Mouse (Mus musculus): ENCODE results near the gene Ppp1r12b. TPM values are rescaled to one million over a fixed set of nuclear protein-coding genes. Genes with fewer than 3 reads are reported as not detected.

Ppp1r12b gene
- polyA plus RNA-seq, 1 experiment from 2014 or later = 8.9 TPM

DNA sequence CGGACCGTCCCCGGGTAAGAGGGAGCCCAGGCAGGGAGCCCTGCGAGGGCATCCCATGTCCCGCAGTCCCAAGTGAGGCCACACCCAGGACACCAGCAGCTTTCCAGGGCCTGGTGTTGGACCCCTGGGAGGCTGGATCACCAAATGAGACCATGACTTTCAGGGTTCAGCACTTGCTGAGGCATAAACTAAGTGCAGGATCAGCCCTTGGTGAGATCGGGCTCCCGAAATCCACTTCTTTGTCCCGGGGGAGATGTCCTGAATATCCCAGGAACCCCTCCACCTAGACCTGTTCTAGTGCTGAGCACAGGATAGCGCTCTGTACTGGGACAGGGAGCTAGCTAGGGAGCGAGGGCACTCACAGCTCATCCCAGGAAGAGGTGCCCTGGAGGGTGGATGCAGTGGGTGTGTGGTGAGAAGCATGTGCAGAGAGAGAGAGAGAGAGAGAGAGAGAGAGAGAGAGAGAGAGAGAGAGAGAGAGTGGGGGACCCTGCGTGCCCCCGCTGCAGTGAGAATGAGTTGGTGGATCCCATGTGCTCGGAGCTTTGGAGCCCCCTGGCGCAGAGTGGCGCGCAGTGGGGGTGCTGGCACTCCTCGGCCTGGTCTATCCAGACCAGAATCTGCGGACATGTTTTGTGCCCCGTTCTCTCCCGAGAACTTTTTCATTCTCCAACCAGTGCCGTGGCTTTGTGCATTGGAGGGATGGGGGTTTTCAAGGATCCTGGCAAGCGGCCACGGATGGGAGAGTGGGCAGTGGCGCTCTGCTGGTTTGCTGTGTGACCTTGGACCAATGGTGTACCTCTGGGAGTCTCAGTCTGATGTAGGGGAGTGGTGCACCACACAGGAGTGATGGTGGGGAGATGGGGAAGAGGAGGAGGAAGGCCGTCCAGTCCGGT is 246.1 kb downstream of the Ppp1r12b start:
- no peaks in the 10 kb centered on the region for H3K9me3 ChIP-seq
- WGBS = 23% methylated on average over 26 of the region's 26 CpGs
- no peak for ATAC-seq (ENCODE audit: insufficient number of reproducible peaks, low FRiP score, low TSS enrichment, low read depth)
- H3K4me1 ChIP-seq = peaks cover 21% of the 10 kb centered on the region
- H3K27ac ChIP-seq = no peak overlapping the region
- H3K4me3 ChIP-seq = peak overlapping the region; percentile 46
- no peaks in the 10 kb centered on the region for H3K36me3 ChIP-seq
- peak overlapping the region; percentile 92 for H3K4me2 ChIP-seq
- peak overlapping the region; percentile 15; the same call in 1 of the 2 replicates for H3K9ac ChIP-seq
- H3K27me3 ChIP-seq = peaks cover 83% of the 10 kb centered on the region

DNA sequence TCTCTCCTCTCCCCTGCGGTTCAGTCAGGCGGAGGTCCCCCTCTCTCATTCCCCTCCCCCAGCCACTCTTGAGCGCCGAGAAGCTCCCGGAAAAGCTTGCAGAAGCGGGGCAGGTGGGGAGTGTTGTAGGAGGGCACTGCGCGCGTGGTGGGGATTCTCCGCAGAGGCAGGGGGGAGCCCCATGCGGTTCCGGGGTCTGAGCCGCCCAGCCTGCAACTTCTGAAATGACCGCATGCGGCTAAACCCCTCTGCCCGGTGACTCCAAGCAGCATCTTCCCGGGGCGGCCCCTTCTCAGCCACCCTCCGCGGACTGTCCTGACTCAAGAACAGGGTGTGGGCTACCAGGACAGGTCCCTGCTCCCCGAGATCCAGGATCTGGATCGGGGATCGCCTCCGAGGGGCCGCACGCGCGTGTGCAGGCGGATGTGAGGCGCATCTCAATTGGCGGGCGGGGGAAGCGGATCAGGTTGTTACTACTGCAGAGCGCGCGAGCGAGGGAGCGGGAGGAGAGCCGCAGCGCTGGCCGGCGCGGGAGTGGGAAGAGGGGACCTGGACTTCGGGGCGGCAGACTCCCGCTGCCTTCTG is 246.8 kb downstream of the Ppp1r12b start:
- Histone ChIP-seq H3K9ac (peak overlapping the region; percentile 15; the same call in 1 of the 2 replicates), H3K36me3 (no peaks in the 10 kb centered on the region), H3K9me3 (no peaks in the 10 kb centered on the region), H3K4me2 (peak overlapping the region; percentile 92), H3K4me1 (peaks cover 21% of the 10 kb centered on the region), H3K27me3 (peaks cover 86% of the 10 kb centered on the region), H3K4me3 (peak overlapping the region; percentile 46), H3K27ac (no peak overlapping the region)
- no peak for ATAC-seq (ENCODE audit: insufficient number of reproducible peaks, low FRiP score, low TSS enrichment, low read depth)
- WGBS = under 1% methylated on average over 46 of the region's 46 CpGs

DNA sequence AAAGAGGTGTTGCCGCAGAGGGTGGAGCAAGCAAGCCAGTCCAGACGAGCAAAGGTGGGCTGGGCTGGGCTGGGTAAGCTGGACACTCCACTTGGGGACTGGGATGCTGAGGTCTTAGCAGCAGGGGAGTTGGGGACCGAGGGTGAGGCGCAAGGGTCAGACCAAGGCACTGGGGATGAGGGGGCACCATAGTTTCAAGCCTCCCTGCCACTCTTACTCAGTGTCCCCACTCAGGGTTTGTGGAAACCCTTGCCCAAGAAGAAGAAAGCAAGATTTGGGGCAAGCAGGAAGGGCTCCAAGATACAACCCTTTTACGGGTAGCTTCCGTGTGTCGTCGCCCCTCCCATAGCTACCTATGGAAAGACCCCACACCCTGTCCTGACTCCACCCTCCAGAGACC is 247.5 kb downstream of the Ppp1r12b start:
- peaks cover 21% of the 10 kb centered on the region for H3K4me1 ChIP-seq
- H3K9ac ChIP-seq = no peak overlapping the region
- H3K27ac ChIP-seq = no peak overlapping the region
- peaks cover 80% of the 10 kb centered on the region for H3K27me3 ChIP-seq
- ATAC-seq (ENCODE audit: insufficient number of reproducible peaks, low FRiP score, low TSS enrichment, low read depth) = no peak
- no peaks in the 10 kb centered on the region for H3K9me3 ChIP-seq
- 10% methylated on average over 8 of the region's 8 CpGs for WGBS
- H3K36me3 ChIP-seq = no peaks in the 10 kb centered on the region
- peak overlapping the region; percentile 92 for H3K4me2 ChIP-seq
- peak overlapping the region; percentile 46 for H3K4me3 ChIP-seq

DNA sequence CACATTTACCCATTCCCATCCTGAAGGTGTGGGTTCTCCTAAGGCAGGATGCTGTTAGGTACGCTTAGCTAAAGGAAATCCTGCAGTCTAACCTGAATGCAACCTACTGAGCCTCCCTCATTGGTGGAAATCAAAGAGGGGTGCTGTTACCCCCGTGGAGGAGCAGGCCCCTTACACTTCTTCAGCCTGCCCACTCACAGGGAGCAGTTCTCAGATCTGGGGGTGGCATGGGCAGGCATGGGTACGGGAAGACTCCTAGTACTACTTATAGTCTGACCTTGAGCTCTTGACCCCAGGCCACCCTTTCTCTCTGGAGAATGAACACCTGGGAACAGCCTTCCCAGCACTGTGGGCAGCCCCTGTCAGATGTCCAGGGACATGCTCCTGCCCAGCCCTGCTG is 248.2 kb downstream of the Ppp1r12b start:
- Histone ChIP-seq H3K27ac (no peak overlapping the region), H3K4me2 (no peak overlapping the region), H3K36me3 (no peaks in the 10 kb centered on the region), H3K9ac (no peak overlapping the region), H3K4me1 (peaks cover 21% of the 10 kb centered on the region), H3K4me3 (no peak overlapping the region), H3K27me3 (peaks cover 74% of the 10 kb centered on the region), H3K9me3 (no peaks in the 10 kb centered on the region)
- no peak for ATAC-seq (ENCODE audit: insufficient number of reproducible peaks, low FRiP score, low TSS enrichment, low read depth)
- WGBS = 77% methylated on average over 3 of the region's 3 CpGs

DNA sequence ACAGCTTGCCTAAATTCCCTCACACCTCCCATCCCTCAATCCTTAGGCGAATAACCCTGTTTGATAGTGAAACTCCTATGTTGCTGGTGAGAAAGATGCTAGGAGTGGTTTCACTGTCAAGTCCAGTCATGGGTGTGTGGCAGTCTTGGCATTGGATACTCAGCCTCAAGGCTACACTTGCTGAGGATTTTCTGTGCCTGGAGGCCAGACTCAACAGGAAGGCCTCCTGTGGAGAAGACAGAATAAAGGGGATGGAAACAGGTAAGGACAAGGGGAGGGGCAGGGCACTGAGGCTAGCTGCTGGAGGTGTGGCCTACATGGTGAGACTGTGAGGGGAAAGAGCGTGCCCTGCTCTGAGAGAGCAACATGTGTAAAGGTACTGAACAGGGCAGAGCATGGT is 249.2 kb downstream of the Ppp1r12b start:
- Histone ChIP-seq H3K9ac (no peak overlapping the region), H3K4me1 (peaks cover 21% of the 10 kb centered on the region), H3K4me3 (no peak overlapping the region), H3K9me3 (no peaks in the 10 kb centered on the region), H3K27me3 (peaks cover 67% of the 10 kb centered on the region), H3K27ac (no peak overlapping the region), H3K4me2 (no peak overlapping the region), H3K36me3 (no peaks in the 10 kb centered on the region)
- WGBS = 58% methylated on average over 2 of the region's 2 CpGs
- ATAC-seq (ENCODE audit: insufficient number of reproducible peaks, low FRiP score, low TSS enrichment, low read depth) = no peak

Small RNA genes within 50 kb of the gene (microRNA-seq; reads per million reads assigned to microRNA genes)
- not detected for gene Gm22232

Other genes with a start within 250 kb of the Ppp1r12b start
- gene Ube2t, start 6.6 kb upstream of the Ppp1r12b start, polyA plus RNA-seq (2015; fragmentation: Nextera tagmentation; extraction: Ambion mirVana) = 25.3 and 25.7 TPM in 2 replicates
- gene Lgr6, start 149.3 kb upstream of the Ppp1r12b start, polyA plus RNA-seq (2015; fragmentation: Nextera tagmentation; extraction: Ambion mirVana) = 7.8 and 9.3 TPM in 2 replicates
- gene Ptpn7, start 176.8 kb upstream of the Ppp1r12b start, polyA plus RNA-seq (2015; fragmentation: Nextera tagmentation; extraction: Ambion mirVana) = 4.3 and 4.5 TPM in 2 replicates
- gene Arl8a, start 190.9 kb upstream of the Ppp1r12b start, polyA plus RNA-seq (2015; fragmentation: Nextera tagmentation; extraction: Ambion mirVana) = 59.2 and 59.8 TPM in 2 replicates
- 0.15 TPM in 1 of 2 replicates, not detected in the other for gene Gpr37l1, start 211.7 kb upstream of the Ppp1r12b start, polyA plus RNA-seq (2015; fragmentation: Nextera tagmentation; extraction: Ambion mirVana)